Mouse (Mus musculus) megakaryocyte, embryonic 14.5 days (primary cell): ENCODE results near the gene Acbd6. TPM values are rescaled to one million over a fixed set of nuclear protein-coding genes. Genes with fewer than 3 reads are reported as not detected.

Experiments used
- H3K27me3 ChIP-seq: replicated peaks from 2 replicates; pipeline ENCODE3; 2012; ENCODE audit warnings: inconsistent platforms
- H3K36me3 ChIP-seq: replicated peaks from 2 replicates; pipeline ENCODE3; 2012; ENCODE audit warnings: low read length, inconsistent platforms, mixed read lengths
- H3K4me1 ChIP-seq: 2 replicates; pipeline ENCODE4 v1.6.1; 2012; ENCODE audit warnings: inconsistent platforms
- H3K4me3 ChIP-seq: replicated peaks from 2 replicates; pipeline ENCODE3; 2012; ENCODE audit warnings: moderate library complexity, mild to moderate bottlenecking, inconsistent platforms
- H3K9me3 ChIP-seq: 2 replicates; pipeline ENCODE4 v1.6.1; 2012; ENCODE audit warnings: inconsistent platforms
- FLI1 ChIP-seq: IDR thresholded peaks from 2 replicates; pipeline ENCODE4 v1.6.1; 2012; ENCODE audit warnings: low read length, inconsistent platforms, mixed read lengths
- GATA1 ChIP-seq: IDR thresholded peaks from 3 replicates; pipeline ENCODE4 v1.6.1; 2012; ENCODE audit warnings: mixed read lengths, low read length, inconsistent platforms, borderline replicate concordance
- polyA plus RNA-seq: library from polyadenylated mRNA; stranded (reverse); fragments of >175 nt; gene quantifications from 2 replicates; pipeline ENCODE4 v1.2.3, GENCODE M21; 2012; ENCODE audit warnings: low replicate concordance; ENCODE audit not compliant: insufficient read depth

Gene Acbd6
- polyA plus RNA-seq, 1 experiment: 266 TPM

DNA sequence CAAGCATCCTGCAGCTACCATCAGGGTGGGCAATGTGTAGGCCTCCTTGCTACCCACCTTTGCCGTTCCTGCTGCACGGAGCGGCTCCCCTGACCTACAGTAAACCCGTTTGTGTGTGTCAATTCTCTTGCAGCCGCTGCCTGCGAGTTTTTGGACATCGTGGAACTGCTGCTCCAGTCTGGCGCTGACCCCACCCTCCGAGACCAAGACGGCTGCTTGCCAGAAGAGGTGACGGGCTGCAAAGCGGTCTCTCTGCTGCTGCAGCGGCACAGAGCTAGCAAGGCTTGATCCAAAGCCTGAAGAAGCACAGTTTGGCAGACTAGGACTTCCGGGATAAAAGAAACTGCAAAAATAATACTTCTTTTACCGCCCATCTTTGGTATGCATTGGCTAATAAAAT is 128.9 kb downstream of the Acbd6 start:
- Histone ChIP-seq H3K27me3 (no peaks in the 10 kb centered on the region), H3K4me3 (no peak overlapping the region), H3K36me3 (peaks cover 11% of the 10 kb centered on the region), H3K9me3 (no peaks in the 10 kb centered on the region), H3K4me1 (no peaks in the 10 kb centered on the region)
- TF ChIP-seq GATA1 (no peak), FLI1 (no peak)

DNA sequence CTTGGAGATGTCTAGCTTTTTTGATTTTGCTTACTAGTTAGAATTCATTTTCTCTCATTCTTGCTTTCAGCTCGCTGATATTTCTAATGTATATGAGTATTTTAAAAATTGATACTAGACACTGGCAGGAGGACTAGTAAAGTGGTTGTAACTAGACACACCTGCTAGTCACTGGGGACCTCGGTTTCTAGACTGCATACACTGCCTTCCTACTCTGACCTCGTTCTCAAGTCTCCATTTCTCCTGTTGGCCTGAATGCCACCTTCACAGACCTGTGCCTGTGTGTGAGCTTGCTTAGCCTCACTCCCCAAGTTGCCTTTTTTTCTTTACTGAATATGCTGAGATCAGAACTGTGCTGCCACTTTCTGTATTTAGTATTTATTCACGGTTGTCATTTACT is 131.2 kb downstream of the Acbd6 start:
- Histone ChIP-seq H3K4me3 (no peak overlapping the region), H3K36me3 (peaks cover 11% of the 10 kb centered on the region), H3K9me3 (no peaks in the 10 kb centered on the region), H3K27me3 (no peaks in the 10 kb centered on the region), H3K4me1 (no peaks in the 10 kb centered on the region)
- TF ChIP-seq GATA1: no peak
- no peak for TF ChIP-seq FLI1

DNA sequence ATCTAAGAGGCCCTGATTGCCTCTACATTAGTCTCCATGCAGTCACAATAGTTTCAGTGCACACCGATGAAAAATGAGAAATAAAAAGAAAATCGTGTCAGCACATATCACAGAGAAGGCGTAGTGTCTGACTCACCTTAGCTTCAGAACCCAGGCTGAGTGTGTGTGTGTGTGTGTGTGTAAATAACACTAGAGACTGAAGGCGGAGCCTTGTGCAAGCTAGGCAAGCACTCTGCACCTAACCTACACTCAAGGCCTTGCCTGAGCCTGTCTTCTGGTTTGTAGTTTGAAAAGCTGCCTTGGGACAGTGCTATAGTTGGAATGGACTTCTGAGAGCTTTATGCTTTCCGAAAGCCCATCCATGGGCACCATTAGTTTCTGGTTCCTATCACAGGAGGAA is 131.6 kb downstream of the Acbd6 start:
- Histone ChIP-seq H3K36me3 (peaks cover 9% of the 10 kb centered on the region), H3K27me3 (no peaks in the 10 kb centered on the region), H3K4me1 (no peaks in the 10 kb centered on the region), H3K4me3 (no peak overlapping the region), H3K9me3 (no peaks in the 10 kb centered on the region)
- TF ChIP-seq FLI1: no peak
- no peak for TF ChIP-seq GATA1

DNA sequence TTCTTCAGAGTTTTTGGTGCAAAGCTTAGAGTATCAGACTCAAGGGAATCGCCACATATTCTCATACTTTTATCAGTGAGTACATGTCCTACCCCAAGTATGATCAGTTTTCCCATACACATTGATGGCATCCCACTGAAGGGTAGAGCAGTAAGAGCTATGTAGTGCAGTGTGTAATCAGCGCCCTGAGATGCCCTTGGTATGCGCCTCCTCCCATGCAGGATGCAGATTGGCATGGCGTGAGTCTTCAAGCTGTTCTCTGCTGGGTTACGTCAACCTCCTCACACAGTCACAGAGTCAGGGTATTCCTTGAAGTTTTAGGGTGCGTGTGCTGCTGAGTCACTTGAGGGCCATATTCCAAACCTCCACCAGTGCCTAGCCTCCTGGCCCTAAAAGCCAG is 134.3 kb downstream of the Acbd6 start:
- no peaks in the 10 kb centered on the region for H3K9me3 ChIP-seq
- H3K27me3 ChIP-seq: peaks cover 3% of the 10 kb centered on the region
- peak overlapping the region; percentile 25 for H3K4me3 ChIP-seq
- TF ChIP-seq FLI1: no peak
- no peak for TF ChIP-seq GATA1
- H3K4me1 ChIP-seq: no peaks in the 10 kb centered on the region
- H3K36me3 ChIP-seq: peaks cover 2% of the 10 kb centered on the region

DNA sequence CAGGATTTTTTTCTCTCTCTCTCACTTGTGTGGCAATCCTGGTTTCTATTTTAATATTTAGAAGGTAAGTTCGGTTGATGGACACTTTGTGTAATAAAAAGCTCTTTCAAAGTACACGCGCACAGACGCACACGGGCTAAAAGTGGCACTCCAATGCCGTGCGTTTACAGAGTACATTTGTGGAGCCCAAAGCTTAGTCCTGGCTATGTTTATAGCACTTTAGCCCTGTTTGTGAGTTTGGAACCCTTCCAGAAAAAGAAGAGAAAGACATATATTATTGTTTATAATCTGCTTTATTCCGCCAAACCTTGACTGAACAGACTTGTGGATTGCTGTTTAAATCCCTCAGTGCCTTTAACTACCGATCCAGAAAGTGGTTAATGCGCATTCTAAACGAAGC is 135.1 kb downstream of the Acbd6 start:
- Histone ChIP-seq H3K36me3 (peaks cover 2% of the 10 kb centered on the region), H3K9me3 (no peaks in the 10 kb centered on the region), H3K4me3 (no peak overlapping the region), H3K27me3 (peaks cover 3% of the 10 kb centered on the region), H3K4me1 (no peaks in the 10 kb centered on the region)
- no peak for TF ChIP-seq FLI1
- TF ChIP-seq GATA1: no peak

DNA sequence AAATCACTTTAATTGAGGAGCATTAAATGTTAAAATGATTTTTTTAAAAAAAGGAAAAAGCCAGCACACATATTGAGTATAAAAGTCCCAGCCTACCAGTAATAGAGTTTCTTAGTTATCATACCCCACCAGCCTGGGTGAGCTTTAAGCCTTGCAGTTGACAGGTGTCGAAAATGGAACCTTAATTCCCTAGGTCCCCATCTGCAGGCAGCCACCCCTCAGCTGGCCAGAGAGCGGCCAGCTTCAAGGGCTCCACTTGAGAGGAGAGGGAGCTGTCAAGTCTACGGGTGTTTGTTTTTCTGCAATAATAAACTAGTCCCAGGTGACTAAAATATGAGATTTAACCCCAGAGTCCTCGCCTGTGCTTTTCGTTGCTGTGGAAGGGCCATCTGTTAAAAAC is 135.5 kb downstream of the Acbd6 start:
- H3K36me3 ChIP-seq: peaks cover 2% of the 10 kb centered on the region
- H3K27me3 ChIP-seq: peaks cover 6% of the 10 kb centered on the region
- no peaks in the 10 kb centered on the region for H3K9me3 ChIP-seq
- H3K4me3 ChIP-seq: no peak overlapping the region
- TF ChIP-seq FLI1 (no peak), GATA1 (no peak)
- no peaks in the 10 kb centered on the region for H3K4me1 ChIP-seq

DNA sequence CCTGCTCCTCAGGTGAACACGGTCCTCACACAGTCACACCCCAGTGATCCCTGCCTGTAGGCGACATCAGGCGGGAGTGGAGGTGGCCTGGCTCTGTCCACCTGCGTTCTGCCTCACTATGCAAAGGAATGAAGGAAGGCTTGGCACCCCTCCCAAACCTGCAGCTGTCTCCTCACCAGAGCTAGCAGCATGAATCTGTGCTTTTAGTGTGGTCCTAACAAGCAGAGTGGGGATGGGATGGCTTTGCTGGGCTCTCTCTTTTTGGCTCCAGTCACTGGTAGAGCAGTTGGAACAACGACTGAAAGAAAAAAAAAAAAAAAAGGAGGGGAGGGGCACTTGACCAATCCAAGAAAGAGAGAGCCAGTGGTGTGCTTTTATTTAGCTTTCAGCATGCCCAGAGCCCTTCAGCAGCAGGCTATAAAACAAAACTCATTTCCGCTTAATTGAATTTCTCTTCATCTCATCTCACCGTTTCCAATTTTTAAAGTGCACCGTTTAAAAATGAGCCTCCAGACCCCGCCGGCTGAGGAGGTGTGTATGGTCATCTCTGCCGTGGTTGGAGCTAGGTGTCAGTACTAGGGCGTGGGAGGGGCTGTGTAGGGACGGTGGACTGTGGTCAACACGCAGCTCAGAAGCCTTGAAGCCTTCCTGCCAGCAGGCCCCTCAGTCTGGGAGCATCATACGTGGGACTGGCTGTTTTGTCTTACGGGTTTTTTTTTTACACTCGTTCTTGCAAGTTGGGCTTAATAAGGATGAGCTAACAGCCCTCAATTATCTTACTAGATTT is 140.6 kb downstream of the Acbd6 start:
- peak overlapping the region; percentile 33 for H3K4me3 ChIP-seq
- H3K36me3 ChIP-seq: no peaks in the 10 kb centered on the region
- peaks cover 30% of the 10 kb centered on the region for H3K27me3 ChIP-seq
- H3K4me1 ChIP-seq: peaks cover 3% of the 10 kb centered on the region; the same call in 1 of the 2 replicates
- no peak for TF ChIP-seq FLI1
- no peak for TF ChIP-seq GATA1
- no peaks in the 10 kb centered on the region for H3K9me3 ChIP-seq

DNA sequence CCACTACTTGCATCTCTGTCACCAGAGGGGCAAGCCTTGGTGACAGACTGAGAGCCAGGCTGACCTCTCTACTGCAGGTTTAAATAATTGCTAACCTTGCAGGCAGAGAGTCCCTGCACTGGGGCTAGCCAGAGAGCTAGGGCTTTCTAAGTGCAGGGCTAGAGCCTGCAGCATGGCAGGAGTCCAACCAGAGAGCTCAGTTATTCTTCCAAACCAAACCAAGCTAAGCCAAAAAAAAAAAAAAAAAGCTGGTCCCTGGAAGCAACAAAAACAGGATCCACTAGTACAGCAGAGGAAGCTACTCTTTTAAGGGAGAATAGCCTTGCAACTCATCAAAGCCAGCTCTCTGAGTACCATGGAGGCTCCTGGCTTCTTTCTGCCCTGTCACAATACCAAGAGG is 143.0 kb downstream of the Acbd6 start:
- Histone ChIP-seq H3K4me1 (peaks cover 3% of the 10 kb centered on the region; the same call in 1 of the 2 replicates), H3K27me3 (peaks cover 45% of the 10 kb centered on the region), H3K36me3 (no peaks in the 10 kb centered on the region), H3K9me3 (no peaks in the 10 kb centered on the region), H3K4me3 (no peak overlapping the region)
- TF ChIP-seq GATA1: no peak
- TF ChIP-seq FLI1: no peak

DNA sequence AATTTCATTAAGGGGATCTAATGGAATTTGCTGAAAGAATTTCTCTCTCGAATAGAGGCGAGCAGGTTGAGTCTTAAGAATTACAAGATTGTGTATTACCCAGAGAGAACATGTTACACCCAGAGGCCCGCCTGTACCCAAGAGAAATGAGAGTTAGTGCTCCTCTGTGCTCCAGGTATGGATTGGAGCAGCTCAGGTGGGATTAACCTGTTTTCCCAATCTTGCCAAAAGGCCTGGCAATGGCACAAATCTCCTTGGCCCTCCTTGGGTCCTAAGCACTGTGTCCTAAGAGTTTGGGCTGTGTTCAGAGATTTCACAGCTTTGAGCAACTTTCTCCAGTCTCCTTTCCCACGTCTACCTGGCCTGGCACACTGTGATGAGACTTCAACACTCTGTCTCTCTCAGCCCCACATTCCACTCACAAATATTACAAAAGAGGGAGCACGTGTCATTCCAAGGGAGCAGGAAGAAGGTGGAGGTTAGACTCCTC is 145.3 kb downstream of the Acbd6 start:
- Histone ChIP-seq H3K4me1 (peaks cover 3% of the 10 kb centered on the region; the same call in 1 of the 2 replicates), H3K4me3 (no peak overlapping the region), H3K27me3 (peaks cover 46% of the 10 kb centered on the region), H3K36me3 (no peaks in the 10 kb centered on the region), H3K9me3 (no peaks in the 10 kb centered on the region)
- TF ChIP-seq GATA1: no peak

DNA sequence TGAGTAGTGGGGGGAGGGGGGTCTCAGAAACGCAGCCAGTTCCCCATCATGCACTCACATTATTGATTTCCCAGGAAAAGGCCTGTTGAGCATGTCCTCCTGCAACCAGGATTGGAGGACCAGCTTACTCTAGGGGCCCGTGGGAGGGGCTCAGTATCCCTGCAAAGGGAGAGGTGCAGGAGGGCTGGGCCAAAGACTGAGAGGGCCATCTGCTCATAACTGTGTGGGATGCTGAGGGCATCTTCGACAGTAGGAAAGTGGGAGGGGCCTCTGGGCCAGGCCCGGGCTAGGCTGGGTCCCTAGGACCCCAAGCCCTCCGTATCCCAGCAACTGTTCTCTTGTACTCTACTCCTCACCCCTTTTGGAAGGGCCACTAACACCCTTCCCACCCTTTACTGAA is 146.3 kb downstream of the Acbd6 start:
- no peaks in the 10 kb centered on the region for H3K36me3 ChIP-seq
- peaks cover 3% of the 10 kb centered on the region; the same call in 1 of the 2 replicates for H3K4me1 ChIP-seq
- no peaks in the 10 kb centered on the region for H3K9me3 ChIP-seq
- H3K27me3 ChIP-seq: peaks cover 49% of the 10 kb centered on the region
- no peak for TF ChIP-seq FLI1
- no peak overlapping the region for H3K4me3 ChIP-seq

DNA sequence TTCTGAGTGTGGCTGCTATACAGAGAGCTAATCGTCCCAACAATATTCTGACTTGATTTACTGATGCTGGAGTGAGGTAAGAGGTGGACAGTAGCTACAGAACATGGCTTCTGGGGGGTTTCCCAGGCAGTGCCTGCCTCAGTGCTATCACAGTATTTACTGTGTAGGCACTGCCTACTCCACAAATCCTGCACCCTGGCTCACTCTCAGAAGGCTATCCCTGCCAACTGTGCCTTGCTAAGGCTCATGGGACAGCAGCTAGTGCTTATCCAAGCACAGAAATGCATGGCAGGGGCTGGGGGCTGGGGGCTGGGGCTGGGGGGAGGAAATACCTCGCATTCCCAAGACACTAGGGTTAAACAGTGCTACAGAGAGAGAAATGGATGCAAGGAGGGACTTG is 155.4 kb downstream of the Acbd6 start:
- Histone ChIP-seq H3K4me3 (no peak overlapping the region), H3K9me3 (no peaks in the 10 kb centered on the region), H3K27me3 (peaks cover 85% of the 10 kb centered on the region), H3K36me3 (no peaks in the 10 kb centered on the region), H3K4me1 (no peaks in the 10 kb centered on the region)
- TF ChIP-seq GATA1 (no peak), FLI1 (no peak)
